Mouse (Mus musculus): ENCODE results near the gene Srpk2. TPM values are rescaled to one million over a fixed set of nuclear protein-coding genes. Genes with fewer than 3 reads are reported as not detected.
"Not testable (repeated sequence)": the region's sequence is repeated elsewhere in the genome, so short reads cannot be mapped to it uniquely, and the experiment has no call there.

The Srpk2 gene
- total RNA-seq, 4 experiments from 2014 or later, result 41.1 to 48.5 (median 42.5) TPM

- DNase-seq (ENCODE audit: low spot score), result no peak
Observed at GRCm38 (mm10) chr5:23615586-23616269, 68.7 kb downstream of the Srpk2 start.

- DNase-seq (ENCODE audit: low spot score), result no peak
Observed at GRCm38 (mm10) chr5:23612856-23613255, 71.6 kb downstream of the Srpk2 start.

DNA sequence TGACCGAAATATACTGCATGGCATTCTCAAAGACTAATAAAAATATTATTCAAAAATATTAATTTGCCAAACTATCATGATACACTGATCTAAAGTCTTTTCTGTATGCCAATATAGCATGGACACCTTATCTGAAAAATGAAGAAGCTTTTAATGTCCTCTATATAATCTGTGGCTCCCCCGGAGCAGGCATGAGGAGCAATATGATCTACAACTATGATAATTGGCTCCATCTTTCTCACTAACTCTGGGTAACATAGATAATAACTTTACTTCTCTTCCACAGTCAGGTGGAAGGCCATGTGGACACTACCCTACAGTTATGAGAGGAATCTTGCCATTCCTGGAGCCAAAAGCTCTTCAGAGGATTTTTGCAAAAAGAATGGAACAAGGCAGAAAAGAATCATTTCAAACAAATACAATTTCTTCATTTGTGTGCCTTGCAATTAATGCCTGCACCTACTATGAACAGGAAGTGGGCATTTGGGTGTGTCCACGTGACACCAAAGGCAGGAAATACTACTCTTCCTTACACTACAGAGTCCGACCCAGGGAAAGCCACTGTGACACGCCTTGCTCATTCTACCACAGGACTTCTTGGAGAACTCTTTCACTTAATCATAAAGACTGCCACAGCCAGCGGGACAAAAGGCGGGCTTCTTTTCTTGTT is 80.2 kb downstream of the Srpk2 start:
- DNase-seq (ENCODE audit: low spot score), result no peak

- no peak for DNase-seq (ENCODE audit: low spot score)
Observed at GRCm38 (mm10) chr5:23599750-23600537, 84.5 kb downstream of the Srpk2 start.

DNA sequence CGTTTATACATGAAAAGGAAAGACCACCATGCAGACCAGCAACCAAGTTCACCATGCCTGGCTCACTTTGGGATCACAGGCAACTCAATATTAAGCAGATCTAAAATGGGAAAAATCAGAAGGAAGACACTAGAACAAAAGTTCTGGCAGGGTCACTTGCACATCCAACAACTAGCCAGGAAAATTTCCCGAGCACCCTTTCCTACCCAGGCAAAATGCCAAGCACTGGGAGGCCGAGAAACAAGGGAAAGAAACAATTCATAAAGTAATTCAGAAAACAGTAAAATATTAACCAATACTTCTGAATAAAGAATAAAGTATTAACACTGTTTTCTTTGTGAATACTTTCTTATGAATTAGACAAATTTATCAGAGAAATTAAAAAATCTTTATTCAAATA is 85.2 kb downstream of the Srpk2 start:
- DNase-seq (ENCODE audit: low spot score), result peak; percentile 24

- peak; percentile 64 for DNase-seq (ENCODE audit: low spot score)
Observed at GRCm38 (mm10) chr5:23598491-23598890, 85.9 kb downstream of the Srpk2 start.

- no peak for DNase-seq (ENCODE audit: low spot score)
Observed at GRCm38 (mm10) chr5:23597999-23598398, 86.4 kb downstream of the Srpk2 start.

DNA sequence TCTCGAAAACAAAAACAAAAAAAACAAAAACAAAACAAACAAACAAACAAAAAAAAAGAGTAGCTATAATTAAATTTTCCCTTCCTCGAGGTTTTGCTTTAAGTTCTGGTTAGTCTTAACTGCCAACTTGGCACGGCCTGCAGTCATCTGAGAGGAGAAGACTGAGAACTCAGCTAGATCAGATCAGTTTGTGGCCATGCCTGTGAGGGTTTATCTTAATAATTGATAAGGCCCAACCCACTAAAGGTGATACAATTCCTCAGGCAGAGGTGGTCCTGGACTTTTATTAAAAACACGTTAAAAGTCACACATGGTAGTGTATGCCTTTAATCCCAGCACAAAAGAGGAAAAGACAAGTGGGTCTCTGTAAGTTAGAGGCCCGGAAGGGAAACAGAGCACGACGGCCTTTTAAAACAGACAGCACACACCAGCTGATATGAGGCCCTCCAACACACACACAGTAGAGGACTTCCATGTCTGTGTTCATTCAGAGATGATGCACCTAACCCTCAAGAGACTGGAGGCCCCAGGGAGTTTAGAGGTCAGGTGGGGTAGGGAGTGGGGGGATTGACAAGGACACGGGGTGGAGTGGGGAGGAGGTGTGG is 87.1 kb downstream of the Srpk2 start:
- DNase-seq (ENCODE audit: low spot score), result no peak

GRCm38 (mm10) chr5:23596326-23596965 is 88.0 kb downstream of the Srpk2 start:
- no peak for DNase-seq (ENCODE audit: low spot score)

GRCm38 (mm10) chr5:23590298-23590697 is 94.1 kb downstream of the Srpk2 start:
- DNase-seq (ENCODE audit: low spot score), result not testable (repeated sequence)

DNA sequence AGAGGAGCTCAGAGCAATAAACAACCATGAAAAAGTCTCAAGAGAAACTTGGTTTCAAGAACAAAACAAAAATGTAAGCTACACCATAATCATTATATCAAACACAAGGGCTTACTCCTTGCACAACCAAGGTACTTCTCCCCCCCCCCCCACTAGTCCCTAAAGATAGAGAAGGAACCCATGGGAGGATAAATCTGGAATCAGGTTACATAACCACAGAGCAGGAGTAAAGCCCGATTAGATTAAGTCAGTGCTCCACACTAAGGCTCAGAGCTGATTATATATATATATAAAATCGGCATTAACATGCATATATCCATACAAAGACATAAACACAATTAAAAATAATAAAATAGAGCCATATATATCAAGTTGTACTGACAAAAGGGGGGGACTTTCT is 96.8 kb downstream of the Srpk2 start:
- DNase-seq (ENCODE audit: low spot score), result no peak

GRCm38 (mm10) chr5:23586531-23587453 is 97.6 kb downstream of the Srpk2 start:
- no peak for DNase-seq (ENCODE audit: low spot score)

- DNase-seq (ENCODE audit: low spot score), result peak; percentile 17
Observed at GRCm38 (mm10) chr5:23581484-23582060, 102.8 kb downstream of the Srpk2 start.

DNA sequence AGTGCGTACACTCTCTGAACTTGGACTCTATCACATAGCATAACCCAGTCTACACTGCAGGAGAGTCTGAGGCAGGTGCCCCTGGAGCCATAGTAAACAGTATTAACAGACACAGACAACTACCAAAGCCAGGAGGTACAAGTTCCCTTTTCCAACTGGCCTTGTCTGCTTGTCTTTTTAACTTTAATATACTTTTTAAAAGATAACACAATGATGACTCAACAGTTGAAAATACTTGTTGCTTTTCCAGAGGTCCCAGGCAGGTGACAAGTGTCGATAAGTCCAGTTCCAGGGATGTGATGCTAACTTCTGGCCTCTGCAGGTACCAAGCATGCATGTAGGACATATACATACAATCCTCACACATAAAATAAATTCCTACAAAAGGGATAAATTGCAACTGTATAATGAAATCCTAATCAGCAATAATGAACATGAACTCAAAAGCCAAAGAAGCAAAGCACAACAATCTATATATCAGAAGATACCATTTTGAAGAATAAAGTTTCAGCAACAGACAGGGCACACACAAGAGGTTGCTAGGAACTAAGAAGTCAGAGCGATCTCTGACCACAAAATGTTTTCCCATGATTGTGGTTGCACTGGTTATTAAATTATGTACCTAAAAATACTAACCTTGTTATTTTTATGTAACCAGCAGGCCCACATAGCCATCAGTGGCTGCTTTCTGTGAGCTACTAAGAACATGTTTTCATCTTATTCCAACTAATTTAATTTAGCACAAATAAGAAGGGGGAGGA is 105.1 kb downstream of the Srpk2 start:
- DNase-seq (ENCODE audit: low spot score), result no peak

DNA sequence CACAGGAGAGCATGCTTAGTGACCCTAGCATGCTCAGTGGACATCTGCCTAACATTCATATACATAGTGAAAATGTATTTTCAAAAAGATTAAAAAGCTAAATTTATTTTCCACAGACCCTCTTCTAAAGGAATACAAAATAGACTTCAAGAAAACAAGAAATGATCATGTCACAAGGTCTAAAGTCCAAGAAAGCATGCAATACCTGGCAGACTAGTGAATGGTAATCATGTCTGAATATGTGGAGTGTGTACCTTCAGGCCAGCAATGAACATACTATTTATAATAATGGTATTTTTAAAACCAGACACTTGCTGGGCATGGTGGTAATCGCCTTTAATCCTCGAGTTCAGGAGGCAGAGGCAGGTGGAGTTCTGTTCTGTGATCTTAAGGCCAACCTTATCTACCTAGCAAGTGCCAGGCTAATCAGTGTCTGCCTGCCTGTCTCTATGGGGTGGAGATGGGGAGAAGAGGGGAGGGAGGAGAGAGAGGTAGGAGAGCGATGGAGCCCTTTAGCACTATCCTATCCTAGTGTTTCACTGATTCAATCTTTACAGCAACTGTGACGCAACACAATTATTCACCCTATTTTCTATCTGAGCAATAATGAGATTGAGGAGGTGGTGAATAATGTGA is 106.0 kb downstream of the Srpk2 start:
- DNase-seq (ENCODE audit: low spot score), result no peak

- DNase-seq (ENCODE audit: low spot score), result no peak
Observed at GRCm38 (mm10) chr5:23577847-23578246, 106.6 kb downstream of the Srpk2 start.

GRCm38 (mm10) chr5:23576336-23577094 is 107.9 kb downstream of the Srpk2 start:
- DNase-seq (ENCODE audit: low spot score), result no peak

GRCm38 (mm10) chr5:23573942-23574341 is 110.5 kb downstream of the Srpk2 start:
- DNase-seq (ENCODE audit: low spot score), result no peak

Measured in heart, adult 8-10 months (tissue).